Mouse (Mus musculus): ENCODE measurements around the gene Net1.
"Not testable (repeated sequence)": the region's sequence is repeated elsewhere in the genome, so short reads cannot be mapped to it uniquely, and the experiment has no call there.

The Net1 gene

GRCm38 (mm10) chr13:3917571-3918311, at the start of gene Net1, which contains the start of gene Tubal3:
Gene Net1, minus strand, starts transcription at chr13:3918220.
Gene Tubal3, plus strand, starts transcription at chr13:3918274.
- DNase-seq (ENCODE audit: low spot score), result peak; percentile 82

GRCm38 (mm10) chr13:3951198-3951914, 33.3 kb upstream of the Net1 start:
- no peak for DNase-seq (ENCODE audit: low spot score)

GRCm38 (mm10) chr13:3949477-3949876, 31.5 kb upstream of the Net1 start:
- no peak for DNase-seq (ENCODE audit: low spot score)

GRCm38 (mm10) chr13:3947267-3947666, 29.2 kb upstream of the Net1 start:
- no peak for DNase-seq (ENCODE audit: low spot score)

GRCm38 (mm10) chr13:3945249-3945648, 27.2 kb upstream of the Net1 start, which contains the start of gene Ucn3:
Gene Ucn3, minus strand, starts transcription at chr13:3945349.
- DNase-seq (ENCODE audit: low spot score), result no peak

- DNase-seq (ENCODE audit: low spot score), result no peak
Measured at GRCm38 (mm10) chr13:3944699-3945098, 26.7 kb upstream of the Net1 start.

- DNase-seq (ENCODE audit: low spot score), result no peak
Measured at GRCm38 (mm10) chr13:3926046-3926445, 8.0 kb upstream of the Net1 start.

GRCm38 (mm10) chr13:3925632-3926031, 7.6 kb upstream of the Net1 start:
- no peak for DNase-seq (ENCODE audit: low spot score)

GRCm38 (mm10) chr13:3924483-3924882, 6.5 kb upstream of the Net1 start:
- DNase-seq (ENCODE audit: low spot score), result no peak

GRCm38 (mm10) chr13:3913504-3913903, 4.5 kb downstream of the Net1 start:
- no peak for DNase-seq (ENCODE audit: low spot score)

- DNase-seq (ENCODE audit: low spot score), result no peak
Measured at GRCm38 (mm10) chr13:3910356-3910755, 7.7 kb downstream of the Net1 start.

- DNase-seq (ENCODE audit: low spot score), result peak; percentile 29
Measured at GRCm38 (mm10) chr13:3908262-3908661, 9.8 kb downstream of the Net1 start.

- no peak for DNase-seq (ENCODE audit: low spot score)
Measured at GRCm38 (mm10) chr13:3907151-3907696, 10.8 kb downstream of the Net1 start.

- DNase-seq (ENCODE audit: low spot score), result no peak
Measured at GRCm38 (mm10) chr13:3899301-3899700, 18.7 kb downstream of the Net1 start.

GRCm38 (mm10) chr13:3898202-3898601, 19.8 kb downstream of the Net1 start:
- DNase-seq (ENCODE audit: low spot score), result not testable (repeated sequence)

- peak; percentile 82 for DNase-seq (ENCODE audit: low spot score)
Measured at GRCm38 (mm10) chr13:3896913-3897312, 21.1 kb downstream of the Net1 start.

GRCm38 (mm10) chr13:3896032-3896431, 22.0 kb downstream of the Net1 start:
- no peak for DNase-seq (ENCODE audit: low spot score)

GRCm38 (mm10) chr13:3895397-3895980, 22.5 kb downstream of the Net1 start:
- DNase-seq (ENCODE audit: low spot score), result peak; percentile 94

- no peak for DNase-seq (ENCODE audit: low spot score)
Measured at GRCm38 (mm10) chr13:3894549-3894948, 23.5 kb downstream of the Net1 start.

- peak; percentile 87 for DNase-seq (ENCODE audit: low spot score)
Measured at GRCm38 (mm10) chr13:3893126-3893734, 24.8 kb downstream of the Net1 start.

- DNase-seq (ENCODE audit: low spot score), result no peak
Measured at GRCm38 (mm10) chr13:3892601-3893000, 25.4 kb downstream of the Net1 start.

- no peak for DNase-seq (ENCODE audit: low spot score)
Measured at GRCm38 (mm10) chr13:3891479-3892087, 26.4 kb downstream of the Net1 start.
